Mouse (Mus musculus): ENCODE measurements around the gene Tsr3.
"Not testable (repeated sequence)": the region's sequence is repeated elsewhere in the genome, so short reads cannot be mapped to it uniquely, and the experiment has no call there.

Gene Tsr3

DNA sequence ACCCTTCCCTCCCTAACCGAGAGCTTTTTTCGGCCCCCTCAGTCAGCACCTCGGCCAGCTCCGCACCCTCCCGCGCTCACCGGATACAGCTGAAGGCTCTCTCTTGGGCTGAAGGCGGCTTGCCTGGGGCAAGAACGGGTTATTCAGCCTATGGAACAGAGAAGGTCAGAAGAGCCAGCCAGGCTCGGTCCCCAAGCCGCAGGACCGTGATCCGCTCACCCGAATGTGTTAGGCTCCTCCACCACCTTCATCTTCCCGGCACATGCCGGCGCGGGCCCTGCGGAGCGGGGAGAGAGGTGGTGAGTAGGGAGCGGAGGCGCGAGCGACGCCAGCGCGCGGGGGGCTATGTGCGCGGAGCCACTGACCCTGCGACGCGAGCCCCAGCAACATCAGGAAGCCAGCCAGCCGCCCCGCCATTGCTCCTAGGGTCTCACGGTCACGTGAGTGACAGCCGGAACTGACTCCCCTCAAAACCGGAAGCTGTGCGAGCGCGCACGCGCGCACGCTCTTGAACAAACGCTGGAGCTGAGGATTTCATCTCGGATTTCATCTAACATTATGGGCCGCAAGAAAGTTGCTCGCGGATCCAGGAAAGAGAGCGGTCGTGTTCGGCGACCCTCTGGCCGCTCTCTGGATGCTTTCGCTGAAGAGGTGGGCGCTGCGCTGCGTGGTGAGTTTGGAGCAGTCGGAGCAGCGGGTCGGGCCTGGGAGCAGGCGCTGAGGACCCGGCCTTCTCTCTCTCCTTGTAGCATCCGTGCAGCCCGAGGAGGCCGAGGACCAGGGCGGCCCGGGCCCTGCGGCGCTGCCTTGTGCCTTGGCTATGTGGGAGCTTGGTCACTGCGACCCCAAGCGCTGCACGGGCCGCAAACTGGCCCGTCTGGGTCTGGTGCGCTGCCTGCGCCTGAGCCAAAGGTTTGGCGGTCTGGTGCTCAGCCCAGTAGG lies at the start of gene Tsr3, which contains the start of gene Gnptg:
Tsr3 (plus strand) TSS at position 476 of the 942 bp plus-strand sequence.
Gnptg (minus strand) TSS at position 430 of the 942 bp plus-strand sequence.
- DNase-seq = peak; percentile 77

DNA sequence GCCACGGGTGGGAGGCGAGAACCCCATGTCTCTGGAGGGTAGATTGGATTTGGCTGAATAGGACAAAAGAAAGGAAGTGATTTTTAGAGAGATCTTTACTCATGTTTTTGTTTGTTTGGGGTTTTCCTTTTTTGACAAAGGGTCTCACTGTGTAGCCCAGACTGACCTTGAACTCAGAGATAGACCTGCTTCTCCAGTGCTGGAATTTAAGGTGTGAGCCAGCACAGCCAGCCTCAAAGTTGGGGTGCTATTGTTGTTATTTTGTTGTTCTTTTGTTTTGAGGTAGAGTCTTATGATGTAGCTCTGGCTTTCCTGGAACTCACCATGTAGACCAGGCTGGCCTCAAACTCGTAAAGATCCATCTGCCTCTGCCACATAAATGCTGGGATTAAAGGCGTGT lies 37.6 kb upstream of the Tsr3 start:
- DNase-seq = no peak

DNA sequence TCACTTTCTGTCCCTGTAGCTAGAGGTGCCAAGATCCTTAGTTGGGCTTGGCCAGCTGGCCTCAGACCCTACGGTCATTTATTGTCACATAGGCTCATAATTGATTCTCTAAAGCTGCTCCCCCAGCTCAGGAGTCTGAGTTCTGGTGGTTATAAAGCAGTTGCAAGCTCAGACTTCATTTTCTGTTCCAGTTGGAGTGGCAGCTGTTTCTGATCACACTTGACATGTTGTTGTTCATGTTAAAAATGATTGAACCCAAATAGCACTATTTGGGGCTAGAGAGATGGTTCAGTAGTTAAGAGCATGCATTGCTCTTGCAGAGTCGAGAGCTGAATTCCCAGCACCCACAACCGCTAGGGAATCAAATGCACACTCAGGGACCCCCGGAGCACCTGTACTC lies 30.0 kb upstream of the Tsr3 start:
- DNase-seq = no peak

DNA sequence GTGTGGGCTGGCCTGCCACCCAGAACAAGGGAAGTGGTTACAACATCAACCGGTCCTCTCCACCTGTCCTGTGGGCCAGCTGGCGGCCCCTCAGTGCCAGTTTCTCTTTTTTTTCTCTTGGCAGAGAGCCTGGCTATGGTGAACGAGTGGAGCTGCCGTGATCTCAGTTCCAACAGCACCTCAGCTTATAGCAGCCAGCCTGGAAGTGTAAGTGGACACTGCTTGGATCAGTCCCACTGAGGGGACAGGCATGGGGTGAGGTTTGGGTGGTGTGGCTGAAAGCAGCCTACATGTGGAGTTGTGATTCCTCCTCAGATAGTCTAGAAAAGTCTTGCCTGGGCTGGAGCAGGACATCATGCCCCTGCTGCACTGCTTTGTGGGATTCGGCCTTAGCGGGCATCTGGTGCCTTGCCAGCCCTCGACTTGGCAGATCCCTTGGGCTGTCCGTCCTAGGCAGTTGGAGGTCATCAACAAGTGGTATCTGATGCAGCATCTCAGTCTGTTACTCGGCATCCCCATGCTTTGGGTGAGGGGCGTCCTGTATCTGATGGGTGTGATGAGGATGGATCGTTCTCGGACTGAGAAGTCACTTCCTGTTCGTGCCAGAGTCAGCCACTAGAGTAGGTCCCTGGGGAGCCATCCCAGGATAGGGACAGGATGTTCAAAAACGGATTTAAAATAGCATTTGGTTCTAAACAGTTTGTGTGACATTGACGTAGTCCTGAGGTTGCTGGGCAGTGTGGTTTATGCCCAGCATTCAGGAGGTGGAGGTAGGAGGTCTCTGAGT lies 29.1 kb upstream of the Tsr3 start:
- DNase-seq = peak; percentile 64

DNA sequence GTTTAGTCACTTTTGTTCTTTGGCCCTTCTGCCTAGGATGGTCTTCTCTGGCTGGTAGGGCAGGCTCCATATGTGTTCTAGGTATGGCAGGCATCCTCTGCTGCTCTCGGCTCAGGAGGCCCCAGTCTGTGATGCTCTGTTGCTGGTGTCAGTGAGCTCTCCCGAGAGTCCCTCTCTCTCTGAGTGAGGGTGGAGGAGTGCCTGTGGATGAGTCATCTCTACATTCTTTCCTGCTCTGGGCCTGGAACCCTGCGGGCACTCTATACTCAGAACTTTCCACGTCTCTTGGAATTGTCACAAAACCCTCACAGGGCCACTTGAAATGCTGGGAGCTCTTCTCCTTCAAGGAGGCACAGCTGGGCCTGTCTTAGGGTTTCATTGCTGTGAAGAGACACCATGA lies 28.3 kb upstream of the Tsr3 start:
- no peak for DNase-seq

DNA sequence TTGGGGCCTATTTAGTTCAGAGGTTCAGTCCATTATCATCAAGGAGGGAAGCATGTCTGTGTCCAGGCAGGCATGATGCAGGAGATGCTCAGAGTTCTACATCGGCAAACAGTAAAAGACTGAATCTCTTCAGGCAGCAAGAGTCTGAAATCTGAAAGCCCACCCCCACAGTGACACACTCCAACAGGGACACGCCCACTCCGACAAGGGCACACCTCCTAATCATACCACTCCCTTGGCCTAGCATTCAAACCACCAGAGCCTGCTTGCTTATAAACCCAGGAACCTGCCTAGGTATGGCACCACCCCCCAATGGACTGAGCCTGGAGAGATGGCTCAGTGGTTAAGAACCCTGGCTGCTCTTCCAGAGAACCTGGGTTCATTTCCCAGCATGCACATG lies 24.5 kb upstream of the Tsr3 start:
- DNase-seq = no peak

DNA sequence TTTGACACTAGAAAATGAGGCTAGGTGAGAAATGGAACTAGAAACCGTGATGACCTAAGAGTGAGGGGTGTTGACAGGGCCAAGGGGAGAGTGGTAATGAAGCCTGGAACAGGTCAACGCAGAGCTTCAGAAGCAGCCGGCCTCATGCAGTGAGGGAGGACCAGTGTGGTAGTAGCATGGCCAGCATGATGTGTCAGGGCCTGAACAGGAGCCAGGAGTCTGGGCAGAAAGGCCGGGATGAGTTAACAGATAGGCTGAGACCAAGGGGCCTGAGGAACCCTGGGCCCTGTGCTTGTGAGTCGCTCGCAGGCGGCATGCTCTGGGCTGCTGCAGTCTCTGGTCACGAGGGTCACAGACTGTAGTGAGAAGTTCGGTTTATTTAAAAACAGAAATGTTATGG lies 21.0 kb upstream of the Tsr3 start:
- no peak for DNase-seq

DNA sequence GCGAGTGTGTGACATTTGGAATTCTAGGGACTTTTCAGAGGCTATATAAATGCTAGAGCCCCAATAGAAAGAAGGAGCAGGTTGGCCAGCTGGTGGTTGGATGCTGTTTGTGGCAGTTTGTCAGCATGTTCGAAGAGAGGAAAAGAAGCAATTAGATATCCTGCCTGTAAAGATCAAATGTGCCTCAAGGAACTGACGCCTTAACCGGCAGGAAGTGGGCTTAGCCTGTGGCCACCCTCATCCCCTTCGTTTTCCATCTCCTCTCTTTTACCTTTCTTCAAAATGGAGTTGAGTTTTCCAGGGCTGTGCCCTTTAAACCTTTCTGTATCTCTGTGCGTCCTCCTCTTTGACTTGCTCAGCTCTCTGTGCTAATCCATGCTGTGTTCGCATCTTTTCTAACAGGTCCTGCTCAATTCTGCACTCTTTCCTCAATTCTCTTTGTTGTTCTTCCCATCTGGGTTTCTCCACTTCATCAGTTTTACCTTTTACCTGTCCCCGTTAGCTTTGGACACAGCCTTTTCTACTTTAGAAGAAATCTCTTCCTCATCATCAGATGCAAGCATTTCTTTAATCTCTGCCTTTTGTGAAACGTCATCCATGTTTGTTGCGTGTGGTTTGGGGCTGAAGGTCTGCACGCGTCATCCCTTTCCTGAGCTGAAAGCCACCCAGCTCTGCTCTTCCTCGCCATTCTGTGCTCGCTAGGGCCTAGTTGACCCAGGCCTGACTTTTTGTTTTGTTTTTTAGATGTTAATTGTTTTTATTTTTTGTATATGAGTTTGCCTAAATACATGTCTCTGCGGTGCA lies 20.3 kb upstream of the Tsr3 start:
- no peak for DNase-seq

DNA sequence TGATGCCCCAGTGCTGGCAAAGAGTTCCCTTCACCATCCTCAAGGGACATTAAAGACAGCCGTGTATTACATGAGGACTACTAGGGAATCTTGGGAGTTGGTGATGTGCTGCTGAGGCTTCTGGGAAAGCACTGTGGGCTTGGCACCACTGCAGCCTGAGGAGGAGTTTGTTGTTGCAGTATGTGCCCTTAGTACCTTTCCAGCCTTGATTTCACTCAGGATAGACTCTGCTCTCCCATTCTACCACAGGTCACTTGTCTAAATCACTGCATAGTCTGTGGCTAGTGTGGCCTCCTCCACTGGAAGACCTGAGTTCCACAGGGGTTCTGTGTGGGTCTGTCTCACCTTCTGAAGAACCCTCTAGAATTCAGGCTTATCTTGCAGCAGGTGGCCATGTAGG lies 19.2 kb upstream of the Tsr3 start:
- DNase-seq = peak; percentile 35

DNA sequence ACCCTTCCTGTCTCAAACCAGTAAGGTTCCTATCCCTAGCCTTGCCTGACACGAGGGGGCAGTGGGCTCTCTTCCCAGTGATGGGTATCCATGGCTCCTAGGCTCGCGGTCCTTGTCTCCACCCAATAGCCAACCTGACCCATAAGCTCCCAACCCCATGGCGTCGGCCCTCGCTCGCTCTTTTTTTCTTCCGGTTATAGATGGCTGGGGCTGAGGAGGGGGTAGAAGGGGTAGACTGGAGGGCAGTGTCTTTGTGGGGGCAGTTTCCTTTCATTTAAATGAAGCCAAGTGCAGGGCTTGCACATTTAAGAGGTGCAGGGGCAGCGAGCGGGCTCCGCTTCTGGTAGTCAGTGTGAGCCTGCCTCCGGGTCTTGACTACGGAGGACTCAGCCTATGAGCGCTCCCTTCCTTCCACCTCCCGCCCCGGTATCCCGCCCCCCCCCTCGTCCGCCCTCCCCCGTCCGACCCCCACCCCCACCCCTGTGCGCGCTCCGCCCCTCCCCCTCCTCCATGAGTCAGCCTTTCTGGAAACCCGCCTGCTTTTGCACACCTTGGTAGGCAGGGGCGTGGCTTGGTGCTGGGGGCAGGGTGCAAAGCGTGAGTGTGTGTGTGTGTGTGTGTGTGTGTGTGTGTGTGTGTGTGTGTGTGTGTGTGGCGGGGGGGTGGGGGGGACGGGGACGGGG lies 18.0 kb upstream of the Tsr3 start:
- DNase-seq = peak; percentile 68

DNA sequence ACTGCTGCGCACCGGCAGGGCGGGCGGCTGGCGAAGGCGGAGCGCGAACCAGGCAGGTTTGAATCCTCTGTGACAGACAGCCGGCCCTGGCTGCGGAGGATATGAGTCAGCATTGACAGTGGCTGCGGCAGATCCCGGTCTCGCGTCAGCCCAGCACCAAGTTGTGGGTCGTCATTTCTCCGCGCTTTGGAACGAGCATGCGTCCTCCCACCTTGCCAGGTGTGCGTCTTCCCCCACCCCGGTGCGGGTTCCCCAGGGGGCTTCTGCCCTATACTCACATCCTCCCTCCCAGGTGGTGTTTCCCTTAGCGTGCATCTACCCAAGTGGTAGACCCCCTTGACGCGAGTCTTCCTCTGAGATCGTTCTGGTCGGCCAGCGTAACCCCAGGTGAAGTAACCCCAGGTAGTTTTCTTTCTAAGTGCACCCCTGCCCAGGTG lies 17.4 kb upstream of the Tsr3 start:
- DNase-seq = peak; percentile 44

DNA sequence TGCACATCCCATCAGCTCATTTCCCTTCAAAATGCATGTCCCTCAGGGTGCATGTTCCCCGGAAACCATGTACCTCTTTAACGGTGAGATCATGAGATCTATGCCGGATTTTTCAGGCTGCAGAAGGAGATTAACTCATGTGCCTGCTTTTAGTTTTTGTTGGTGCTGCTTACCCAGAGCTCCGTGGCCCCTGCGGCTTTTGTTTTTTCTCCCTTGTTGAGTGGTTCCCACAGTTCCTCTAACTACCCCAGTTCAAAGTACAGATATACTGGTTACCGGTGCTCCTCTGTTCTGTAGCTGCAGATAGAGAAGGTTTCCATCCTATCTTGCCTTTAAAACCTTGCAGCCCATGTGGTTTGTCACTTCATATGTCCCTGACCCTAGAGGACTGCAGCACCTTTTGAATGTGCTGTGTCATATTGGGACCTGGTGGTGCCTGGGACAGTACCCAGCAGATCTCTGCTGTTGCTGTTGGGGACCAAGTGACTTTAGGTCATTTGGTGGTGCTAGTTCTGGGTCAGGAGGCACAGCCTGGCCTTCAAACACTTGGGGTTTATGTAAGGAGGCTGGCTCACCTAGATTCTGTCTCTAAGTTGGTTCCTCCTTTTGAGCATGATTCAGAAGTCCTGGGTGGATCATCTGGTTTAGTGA lies 16.9 kb upstream of the Tsr3 start:
- DNase-seq = no peak

DNA sequence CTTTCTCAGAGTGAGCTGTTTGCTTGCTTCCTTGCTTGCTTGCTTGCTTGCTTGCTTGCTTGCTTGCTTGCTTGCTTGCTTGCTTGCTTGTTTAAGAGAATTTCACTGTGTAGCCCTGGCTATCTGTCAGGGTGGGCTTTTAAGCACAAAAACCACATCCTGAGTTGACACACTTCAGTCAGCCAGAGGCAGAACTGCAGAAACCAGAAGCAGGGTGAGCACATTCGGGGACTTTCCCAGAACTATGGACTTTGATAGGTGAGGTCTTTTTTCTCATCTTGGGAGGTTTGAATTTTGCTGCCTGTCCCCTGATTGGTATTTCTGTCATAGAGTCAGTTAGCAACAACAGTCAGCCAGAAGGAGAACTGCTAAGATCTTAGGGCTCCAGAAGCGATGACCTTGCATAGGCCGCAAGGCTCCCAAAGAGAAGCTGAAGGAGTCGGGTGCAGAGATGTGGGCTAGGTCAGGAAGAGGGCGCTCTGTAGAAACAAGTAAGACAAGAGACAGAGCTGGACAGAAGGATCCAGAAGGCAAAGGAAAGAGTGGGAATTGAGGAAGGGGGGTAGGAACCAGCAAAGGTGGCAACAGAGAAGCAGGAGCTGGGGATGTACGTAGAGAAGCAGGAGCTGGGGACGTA lies 15.3 kb upstream of the Tsr3 start:
- DNase-seq = no peak

DNA sequence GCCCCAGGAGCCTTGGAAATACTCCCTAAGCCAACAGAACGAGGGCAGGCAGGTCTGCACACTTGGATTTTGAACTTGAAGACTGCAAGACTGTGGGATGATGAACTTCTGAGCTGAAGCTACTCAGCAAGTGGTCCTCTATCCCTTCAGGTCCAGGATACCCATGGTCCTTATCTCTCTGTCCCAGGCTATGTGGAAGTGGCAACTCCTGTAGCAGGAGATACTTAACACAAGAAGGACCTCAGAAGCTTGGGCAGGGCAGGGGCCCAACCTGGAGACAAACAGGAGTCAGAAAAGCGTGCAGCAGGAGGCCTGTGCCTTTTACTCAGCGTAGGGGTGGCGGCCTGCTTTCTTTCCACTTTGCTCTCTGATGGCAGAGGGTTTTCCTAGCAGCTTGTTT lies 14.3 kb upstream of the Tsr3 start:
- no peak for DNase-seq

DNA sequence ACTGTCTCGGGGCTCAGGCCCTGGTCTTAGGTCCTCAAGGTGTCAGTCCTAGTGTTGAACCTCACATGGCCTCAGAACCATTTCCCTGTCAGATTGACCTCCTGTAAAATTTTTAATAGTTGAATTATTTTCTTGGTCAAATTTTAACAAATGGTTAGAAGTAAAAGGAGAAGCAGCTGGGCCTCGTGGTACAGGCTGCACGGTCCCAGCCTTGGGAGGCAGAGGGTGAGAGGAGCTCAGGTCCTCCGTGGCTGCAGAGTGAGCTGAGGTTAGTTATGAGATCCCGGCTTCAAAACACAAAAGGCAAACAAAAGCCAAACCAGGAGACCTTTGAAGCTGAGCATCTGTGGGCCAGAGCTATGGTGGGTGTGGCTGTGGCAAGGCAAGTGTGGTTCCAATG lies 12.0 kb upstream of the Tsr3 start:
- DNase-seq = peak; percentile 64

DNA sequence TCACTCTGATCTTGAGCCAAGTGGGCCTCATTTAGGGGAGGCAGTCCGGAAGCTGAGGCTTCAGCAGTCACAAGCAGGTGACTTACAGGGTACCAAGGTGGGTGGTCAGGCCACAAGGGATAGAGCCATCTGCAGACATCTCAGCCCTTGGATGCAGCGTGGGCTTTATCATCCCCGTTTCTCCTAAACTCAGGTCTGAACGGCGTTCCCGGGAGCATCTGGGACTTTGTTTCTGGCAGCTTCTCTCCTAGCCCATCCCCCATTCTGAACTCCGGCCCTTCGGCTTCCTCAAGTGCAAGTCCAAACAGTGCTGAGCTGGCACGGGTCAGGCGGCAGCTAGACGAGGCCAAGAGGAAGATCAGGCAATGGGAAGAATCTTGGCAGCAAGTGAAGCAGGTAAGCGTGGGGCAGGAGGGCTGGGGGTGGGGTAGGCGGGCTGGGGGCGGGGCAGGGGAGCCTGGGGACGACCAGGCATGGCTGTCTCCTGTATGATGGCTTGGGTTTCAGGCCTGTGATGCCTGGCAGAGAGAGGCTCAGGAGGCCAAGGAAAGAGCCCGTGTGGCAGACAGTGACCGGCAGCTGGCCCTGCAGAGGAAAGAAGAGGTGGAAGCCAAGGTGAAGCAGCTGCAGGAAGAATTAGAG lies 9.8 kb upstream of the Tsr3 start:
- peak; percentile 73 for DNase-seq

DNA sequence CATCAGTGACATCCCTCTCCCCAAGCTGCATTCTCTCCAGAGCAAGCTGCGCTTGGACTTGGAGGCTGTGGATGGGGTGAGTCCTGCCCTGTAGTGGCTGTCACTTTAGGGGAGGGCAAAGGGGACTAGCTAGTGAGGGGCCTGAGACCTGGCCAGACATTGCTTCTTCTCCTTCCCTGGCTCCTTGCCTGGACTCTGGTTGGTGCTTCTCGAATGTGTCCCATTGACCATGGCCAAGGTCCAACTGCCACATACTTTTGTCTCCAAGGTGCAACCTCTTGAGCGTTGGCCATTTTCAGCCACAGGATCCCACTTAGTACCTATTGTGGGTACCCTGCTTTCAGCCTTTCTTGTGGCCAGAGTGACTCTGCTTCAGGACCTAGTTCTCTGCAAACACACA lies 9.3 kb upstream of the Tsr3 start:
- DNase-seq = peak; percentile 73

DNA sequence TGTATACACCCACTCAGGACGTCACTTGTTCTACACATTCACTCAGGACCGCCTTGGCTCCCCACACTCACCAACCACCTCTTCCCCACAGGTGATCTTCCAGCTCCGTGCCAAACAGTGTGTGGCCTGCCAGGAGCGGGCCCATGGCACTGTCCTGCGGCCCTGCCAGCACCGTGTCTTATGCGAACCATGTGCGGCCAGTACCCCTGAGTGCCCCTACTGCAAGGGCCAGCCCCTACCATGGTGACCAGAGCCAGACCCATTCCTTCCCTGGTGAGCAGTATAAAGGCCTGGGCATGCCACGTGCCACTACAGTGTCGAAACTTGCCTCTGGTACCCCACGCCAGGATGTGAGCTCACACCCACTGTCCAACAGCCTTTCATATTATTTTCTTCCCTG lies 8.3 kb upstream of the Tsr3 start:
- not testable (repeated sequence) for DNase-seq

DNA sequence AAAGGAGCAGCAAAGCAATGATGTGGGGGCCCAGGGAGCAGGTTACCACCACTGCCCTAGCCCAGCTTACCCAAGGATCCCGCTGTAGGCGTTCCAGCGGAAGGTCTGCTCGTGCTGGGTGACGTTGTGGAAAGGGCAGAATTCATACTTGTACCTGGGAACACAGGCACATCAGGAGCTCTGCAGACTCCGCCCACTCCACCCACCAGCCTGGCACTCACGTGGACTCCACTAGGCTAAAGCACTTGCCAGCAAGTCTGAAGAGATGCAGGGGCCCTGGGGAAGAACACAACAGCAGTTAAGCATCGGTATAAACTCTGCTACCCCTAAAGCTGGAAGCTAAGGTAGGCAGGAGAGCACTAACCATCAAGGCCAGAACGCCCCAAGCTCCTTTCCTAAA lies 4.3 kb upstream of the Tsr3 start:
- no peak for DNase-seq

DNA sequence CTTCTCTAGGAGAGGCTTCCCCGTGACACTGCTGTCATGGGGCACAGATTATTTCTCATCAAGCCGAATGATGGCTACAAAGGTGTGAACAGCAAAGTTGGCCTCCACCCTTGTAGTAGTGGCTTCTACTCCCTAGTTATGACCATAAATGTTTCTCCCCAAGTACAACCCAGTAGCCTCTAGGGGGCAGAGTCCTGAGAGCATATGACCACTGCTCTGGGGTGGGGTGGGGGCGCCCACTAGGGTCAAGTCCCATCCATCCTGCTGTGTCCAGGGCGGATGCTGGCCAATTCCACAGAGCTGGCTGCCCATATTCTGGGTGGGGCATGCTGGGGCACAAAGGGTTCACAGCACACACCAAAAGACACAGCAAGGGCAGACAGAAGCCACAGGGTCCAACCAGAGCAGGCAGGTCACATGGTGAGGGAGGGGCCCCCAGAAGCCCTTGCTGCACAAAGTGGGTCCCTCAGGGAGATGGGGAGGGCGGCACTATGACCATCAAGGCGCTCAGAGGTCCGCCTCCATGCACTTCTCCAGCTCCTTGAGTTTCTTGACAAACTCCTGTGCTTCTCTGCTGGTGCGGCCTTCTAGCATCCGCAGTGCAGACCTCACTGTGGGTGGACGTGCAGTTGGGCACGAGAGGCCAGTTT lies 3.3 kb downstream of the Tsr3 start:
- DNase-seq = no peak

Data from kidney, adult 11 months (tissue).